8 mouse cellular contexts compared by ENCODE assay signal in the genomic region with DNA sequence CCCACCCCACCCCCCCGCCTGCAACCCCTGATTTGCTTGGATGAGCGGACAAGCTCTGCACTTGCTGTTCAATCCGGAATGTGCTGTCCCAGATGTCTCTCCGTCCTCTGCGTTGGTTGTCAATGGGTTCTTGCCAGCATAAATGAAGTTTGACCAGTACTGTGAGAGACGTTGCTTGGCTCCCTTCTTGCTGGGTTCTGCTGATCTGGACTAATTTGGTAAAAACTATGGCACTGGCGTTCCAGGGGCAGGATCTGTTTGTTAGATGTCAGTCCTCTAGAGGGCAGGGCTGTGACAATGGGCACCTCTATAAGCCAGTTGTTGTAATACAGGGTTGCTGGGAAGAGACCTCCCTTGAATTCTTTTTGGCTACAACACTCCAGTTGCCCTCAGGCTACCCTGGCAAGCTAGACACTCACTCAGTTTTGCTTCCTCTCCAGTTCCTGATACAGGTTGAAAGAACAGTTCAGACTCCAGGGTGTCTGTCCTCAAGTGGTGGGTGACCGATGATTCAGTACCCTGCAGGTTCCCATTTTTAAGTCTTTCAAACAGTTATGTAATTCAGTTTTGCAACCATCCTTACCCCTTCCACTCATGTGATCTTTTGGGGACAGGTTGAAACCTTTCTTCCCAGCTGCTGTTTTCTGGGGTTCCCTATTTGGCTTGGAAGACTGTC. TPM values are rescaled to one million over a fixed set of nuclear protein-coding genes. Genes with fewer than 3 reads are reported as not detected.
DNase-seq lines count a peak whose midpoint lies in the region; ATAC-seq and TF ChIP-seq lines count a peak whose summit lies in the region.

No protein-coding gene starts in this region.

- TF ChIP-seq POLR2A in embryonic fibroblast, embryonic 13.5 days (IDR thresholded peaks at IDR 0.05; ENCODE audit: low read depth, low read length) = peak; percentile 34; the same call in 1 of the 2 replicates

- no peaks in the 10 kb centered on the region for H3K9me3 ChIP-seq in kidney, postnatal 0 days (replicated peaks; ENCODE audit: low read length)
- no peaks in the 10 kb centered on the region for H3K9me3 ChIP-seq in midbrain, embryonic 16.5 days (replicated peaks; ENCODE audit: control insufficient read depth, low read length, poor library complexity, severe bottlenecking)

- ATAC-seq in kidney, postnatal 0 days (replicated peaks; ENCODE audit: low FRiP score, low read depth) = no peak
- 0 out of 2 replicates have a peak, but pooled peaks have one; percentile 20 for ATAC-seq in midbrain, embryonic 16.5 days

- H3K36me3 ChIP-seq in kidney, postnatal 0 days (ENCODE audit: insufficient read depth, low read length) = no peaks in the 10 kb centered on the region
- no peaks in the 10 kb centered on the region; the same call in none of the 2 replicates for H3K36me3 ChIP-seq in midbrain, embryonic 16.5 days (ENCODE audit: control insufficient read depth, insufficient read depth, low read length)

- no peaks in the 10 kb centered on the region for H3K27me3 ChIP-seq in kidney, postnatal 0 days (ENCODE audit: insufficient read depth, low read length)
- H3K27me3 ChIP-seq in midbrain, embryonic 16.5 days (ENCODE audit: control insufficient read depth, insufficient read depth, low read depth, low read length) = no peaks in the 10 kb centered on the region

- peak overlapping the region; percentile 86 for H3K4me3 ChIP-seq in layer of hippocampus, adult 2 months
- H3K4me3 ChIP-seq in embryonic fibroblast, embryonic 13.5 days (ENCODE audit: insufficient read depth, low read length) = peak overlapping the region; percentile 75
- peak overlapping the region; percentile 66 for H3K4me3 ChIP-seq in kidney, postnatal 0 days (replicated peaks; ENCODE audit: low read depth, low read length)
- H3K4me3 ChIP-seq in midbrain, embryonic 16.5 days (ENCODE audit: low read depth, low read length) = peak overlapping the region; percentile 60

- no peak for TF ChIP-seq CTCF in layer of hippocampus, adult 2 months (conservative IDR thresholded peaks at IDR 0.05)
- no peak for TF ChIP-seq CTCF in embryonic fibroblast, embryonic 13.5 days (IDR thresholded peaks at IDR 0.05; ENCODE audit: borderline replicate concordance, insufficient read depth, low read length)
- TF ChIP-seq CTCF in kidney, postnatal 0 days (IDR thresholded peaks at IDR 0.05; ENCODE audit: low read depth) = peak; percentile 32; the same call in 1 of the 2 replicates

- H3K4me2 ChIP-seq in kidney, postnatal 0 days (ENCODE audit: low read length) = peak overlapping the region; percentile 94
- H3K4me2 ChIP-seq in midbrain, embryonic 16.5 days (ENCODE audit: low read length) = peak overlapping the region; percentile 94

- H3K9ac ChIP-seq in kidney, postnatal 0 days (ENCODE audit: low read depth, low read length) = peak overlapping the region; percentile 70
- H3K9ac ChIP-seq in midbrain, embryonic 16.5 days (ENCODE audit: low read depth, low read length) = no peak overlapping the region; the same call in 1 of the 2 replicates

- WGBS in kidney, postnatal 0 days = 22% methylated on average over 8 of the region's 8 CpGs
- WGBS in midbrain, embryonic 16.5 days = 26% methylated on average over 8 of the region's 8 CpGs

- H3K27ac ChIP-seq in layer of hippocampus, adult 2 months = peak overlapping the region; percentile 82; the same call in 1 of the 2 replicates
- H3K27ac ChIP-seq in embryonic fibroblast, embryonic 13.5 days (ENCODE audit: insufficient read depth, low read length) = no peak overlapping the region
- peak overlapping the region; percentile 72; the same call in 1 of the 2 replicates for H3K27ac ChIP-seq in kidney, postnatal 0 days
- no peak overlapping the region for H3K27ac ChIP-seq in midbrain, embryonic 16.5 days (ENCODE audit: low read length)

- no peak for DNase-seq in layer of hippocampus, adult 2 months (ENCODE audit: low spot score in 2 of 2)
- no peak for DNase-seq in layer of hippocampus, adult 11-12 months (ENCODE audit: low spot score)
- no peak for DNase-seq in kidney, postnatal 0 days (ENCODE audit: low spot score)
- no peak for DNase-seq in urinary bladder, postnatal 10 days (ENCODE audit: low spot score)
- DNase-seq in layer of hippocampus, adult 9-10 months (ENCODE audit: low spot score) = no peak
- DNase-seq in right cerebral cortex, postnatal 25 days = no peak

- no peaks in the 10 kb centered on the region for H3K4me1 ChIP-seq in embryonic fibroblast, embryonic 13.5 days (ENCODE audit: control insufficient read depth, insufficient read depth, low read length)
- H3K4me1 ChIP-seq in kidney, postnatal 0 days (replicated peaks; ENCODE audit: insufficient read depth, low read length) = peaks cover 13% of the 10 kb centered on the region
- H3K4me1 ChIP-seq in midbrain, embryonic 16.5 days (ENCODE audit: control insufficient read depth, insufficient read depth, low read length) = peaks cover 9% of the 10 kb centered on the region; the same call in 1 of the 2 replicates

RNA-seq across cellular contexts. Expression of a gene that starts 0.8 kb away (rescaled TPM):
- 10 to 100 TPM; 32.0 to 40.8 TPM for total RNA-seq in layer of hippocampus, adult 2 months (2021)
- polyA plus RNA-seq in embryonic fibroblast, embryonic 13.5 days (2011; ENCODE audit: insufficient read length, low read depth, missing spikeins) = 80.8 and 110 TPM in 2 replicates
- 45.8 and 48.6 TPM in 2 replicates for polyA plus RNA-seq in kidney, postnatal 0 days (2015; fragmentation: Nextera tagmentation; extraction: Ambion mirVana)
- 14.9 and 17.5 TPM in 2 replicates for polyA plus RNA-seq in midbrain, embryonic 16.5 days (2015; fragmentation: Nextera tagmentation; extraction: Ambion mirVana)

RNA-seq across cellular contexts. Expression of a gene that starts 9.7 kb away (rescaled TPM):
- under 1 TPM; 0.38 to 0.61 TPM for total RNA-seq in layer of hippocampus, adult 2 months (2021)
- not detected in 2 replicates for polyA plus RNA-seq in embryonic fibroblast, embryonic 13.5 days (2011; ENCODE audit: insufficient read length, low read depth, missing spikeins)
- polyA plus RNA-seq in kidney, postnatal 0 days (2015; fragmentation: Nextera tagmentation; extraction: Ambion mirVana) = 0.36 and 0.38 TPM in 2 replicates
- polyA plus RNA-seq in midbrain, embryonic 16.5 days (2015; fragmentation: Nextera tagmentation; extraction: Ambion mirVana) = not detected in 2 replicates

RNA-seq across cellular contexts. Expression of a gene that starts 13.0 kb away (rescaled TPM):
- total RNA-seq in layer of hippocampus, adult 2 months (2021) = 100 to 1,000 TPM; 210 to 227 TPM
- 96.8 and 100 TPM in 2 replicates for polyA plus RNA-seq in embryonic fibroblast, embryonic 13.5 days (2011; ENCODE audit: insufficient read length, low read depth, missing spikeins)
- polyA plus RNA-seq in kidney, postnatal 0 days (2015; fragmentation: Nextera tagmentation; extraction: Ambion mirVana) = 417 and 419 TPM in 2 replicates
- polyA plus RNA-seq in midbrain, embryonic 16.5 days (2015; fragmentation: Nextera tagmentation; extraction: Ambion mirVana) = 264 and 289 TPM in 2 replicates

RNA-seq across cellular contexts. Expression of a gene that starts 15.5 kb away (rescaled TPM):
- not detected for total RNA-seq in layer of hippocampus, adult 2 months (2021)
- polyA plus RNA-seq in embryonic fibroblast, embryonic 13.5 days (2011; ENCODE audit: insufficient read length, low read depth, missing spikeins) = not detected in 2 replicates
- 33.0 and 38.6 TPM in 2 replicates for polyA plus RNA-seq in kidney, postnatal 0 days (2015; fragmentation: Nextera tagmentation; extraction: Ambion mirVana)
- polyA plus RNA-seq in midbrain, embryonic 16.5 days (2015; fragmentation: Nextera tagmentation; extraction: Ambion mirVana) = not detected in 2 replicates

RNA-seq across cellular contexts. Expression of a gene that starts 19.4 kb away (rescaled TPM):
- 100 to 1,000 TPM; 302 to 315 TPM for total RNA-seq in layer of hippocampus, adult 2 months (2021)
- polyA plus RNA-seq in embryonic fibroblast, embryonic 13.5 days (2011; ENCODE audit: insufficient read length, low read depth, missing spikeins) = 1,298 and 1,393 TPM in 2 replicates
- 1,452 and 1,460 TPM in 2 replicates for polyA plus RNA-seq in kidney, postnatal 0 days (2015; fragmentation: Nextera tagmentation; extraction: Ambion mirVana)
- 657 and 682 TPM in 2 replicates for polyA plus RNA-seq in midbrain, embryonic 16.5 days (2015; fragmentation: Nextera tagmentation; extraction: Ambion mirVana)

Comparison
In these comparisons a context has a peak if more than half of its experiments do, and no peak if none do; other contexts are left out.
1. H3K27ac ChIP-seq: peak in layer of hippocampus, adult 2 months (single experiment) and kidney, postnatal 0 days (single experiment); none in embryonic fibroblast, embryonic 13.5 days (single experiment) and midbrain, embryonic 16.5 days (single experiment).
2. Peak in every context shown above with its lines, with median percentiles within 50 percentile points of each other: H3K4me3 ChIP-seq.